Mouse (Mus musculus) forebrain, embryonic 15.5 days (tissue): ENCODE measurements at regions not wholly inside any gene's neighbourhood (a gene's known extent, or its start where the extent isn't known, plus 50 kb on each side); places are given as distances from the start of the nearest gene placed in this dataset.

Experiments
- ATAC-seq: fragments of 200-750 bp; cut with Nextera tagmentation; replicated peaks from 2 replicates; pipeline ENCODE4 v1.8.0; 2017; ENCODE audit warnings: mild to moderate bottlenecking, moderate TSS enrichment, moderate library complexity
- H3K27ac ChIP-seq: fragments of 300-500 bp; sonication (generic); replicated peaks from 2 replicates; pipeline ENCODE4 v1.5.1; 2015; ENCODE audit warnings: mild to moderate bottlenecking, inconsistent platforms
- H3K27me3 ChIP-seq: fragments of 300-500 bp; sonication (generic); 2 replicates; pipeline ENCODE4 v1.6.1; 2015; ENCODE audit warnings: inconsistent platforms
- H3K36me3 ChIP-seq: fragments of 300-500 bp; sonication (generic); 2 replicates; pipeline ENCODE4 v1.6.1; 2015; ENCODE audit warnings: mild to moderate bottlenecking, inconsistent platforms
- H3K4me1 ChIP-seq: fragments of 300-500 bp; sonication (generic); 2 replicates; pipeline ENCODE4 v1.6.1; 2015; ENCODE audit warnings: inconsistent platforms
- H3K4me2 ChIP-seq: fragments of 300-500 bp; sonication (generic); replicated peaks from 2 replicates; pipeline ENCODE4 v1.6.1; 2015; ENCODE audit warnings: mild to moderate bottlenecking, inconsistent platforms
- H3K4me3 ChIP-seq: fragments of 300-500 bp; sonication (generic); 2 replicates; pipeline ENCODE4 v1.5.1; 2015; ENCODE audit warnings: mild to moderate bottlenecking, inconsistent platforms
- H3K9ac ChIP-seq: fragments of 300-500 bp; sonication (generic); replicated peaks from 2 replicates; pipeline ENCODE4 v1.6.1; 2015; ENCODE audit warnings: mild to moderate bottlenecking, inconsistent platforms
- H3K9me3 ChIP-seq: fragments of 300-500 bp; sonication (generic); 2 replicates; pipeline ENCODE4 v1.6.1; 2016; ENCODE audit warnings: inconsistent platforms
- WGBS: fragments of 180-500 bp; shearing (Covaris S2); methylation state at CpG from one replicate; pipeline ENCODE4 v1.1.7; 2015; ENCODE audit warnings: mixed read lengths; 5-methylcytosine and 5-hydroxymethylcytosine counted together

GRCm38 (mm10) chr11:90981626-90982025, 293.5 kb upstream of the Tom1l1 start:
- no peaks in the 10 kb centered on the region for H3K36me3 ChIP-seq
- 95% methylated on average over 1 of the region's 1 CpGs for WGBS
- no peak for ATAC-seq
- no peak overlapping the region for H3K4me3 ChIP-seq
- no peaks in the 10 kb centered on the region for H3K4me1 ChIP-seq
- no peak overlapping the region for H3K9ac ChIP-seq
- H3K9me3 ChIP-seq = no peaks in the 10 kb centered on the region
- no peak overlapping the region for H3K4me2 ChIP-seq
- H3K27me3 ChIP-seq = no peaks in the 10 kb centered on the region
- no peak overlapping the region for H3K27ac ChIP-seq

DNA sequence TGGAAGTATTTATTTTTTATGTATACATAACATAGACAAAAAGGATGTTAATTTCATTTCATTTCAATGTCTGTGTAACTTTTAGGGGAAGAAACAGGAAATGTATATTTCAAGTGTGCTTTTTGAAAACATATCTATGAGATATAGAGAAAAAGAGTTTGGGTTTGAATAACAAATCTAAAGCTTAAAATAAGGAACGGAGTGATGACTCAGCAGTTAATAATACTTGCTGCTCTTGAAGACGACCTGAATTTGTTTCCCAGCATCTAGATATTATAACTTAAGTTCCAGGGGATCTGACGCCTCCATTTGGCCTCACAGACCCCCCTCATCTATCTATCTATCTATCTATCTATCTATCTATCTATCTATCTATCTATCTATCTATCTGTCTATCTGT, 290.1 kb upstream of the Tom1l1 start:
- Histone ChIP-seq H3K9ac (no peak overlapping the region), H3K9me3 (no peaks in the 10 kb centered on the region), H3K27ac (no peak overlapping the region), H3K4me1 (no peaks in the 10 kb centered on the region), H3K4me2 (no peak overlapping the region), H3K36me3 (no peaks in the 10 kb centered on the region), H3K4me3 (no peak overlapping the region), H3K27me3 (no peaks in the 10 kb centered on the region)
- ATAC-seq = no peak
- 77% methylated on average over 3 of the region's 3 CpGs for WGBS

DNA sequence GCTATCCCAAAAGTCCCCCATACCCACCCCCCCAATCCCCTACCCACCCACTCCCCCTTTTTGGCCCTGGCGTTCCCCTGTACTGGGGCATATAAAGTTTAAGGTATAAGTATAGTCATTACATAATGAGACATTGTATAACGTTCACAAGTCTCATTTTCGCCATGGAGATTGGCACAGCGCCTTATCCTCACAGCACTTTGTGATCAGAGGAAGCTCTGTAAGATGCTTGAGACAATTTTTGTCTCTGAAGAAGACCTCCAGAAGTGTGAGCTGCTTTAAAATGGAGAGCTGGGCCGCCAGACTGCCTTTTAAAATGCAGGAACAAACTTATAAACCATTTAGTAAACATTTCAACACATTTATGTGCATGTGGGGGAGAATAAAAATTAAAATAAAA, 252.9 kb upstream of the Tom1l1 start:
- H3K9me3 ChIP-seq = no peaks in the 10 kb centered on the region
- 69% methylated on average over 5 of the region's 5 CpGs for WGBS
- no peak for ATAC-seq
- no peak overlapping the region for H3K4me3 ChIP-seq
- H3K9ac ChIP-seq = no peak overlapping the region
- H3K27ac ChIP-seq = no peak overlapping the region
- H3K36me3 ChIP-seq = no peaks in the 10 kb centered on the region
- H3K27me3 ChIP-seq = no peaks in the 10 kb centered on the region
- H3K4me1 ChIP-seq = no peaks in the 10 kb centered on the region
- H3K4me2 ChIP-seq = no peak overlapping the region

DNA sequence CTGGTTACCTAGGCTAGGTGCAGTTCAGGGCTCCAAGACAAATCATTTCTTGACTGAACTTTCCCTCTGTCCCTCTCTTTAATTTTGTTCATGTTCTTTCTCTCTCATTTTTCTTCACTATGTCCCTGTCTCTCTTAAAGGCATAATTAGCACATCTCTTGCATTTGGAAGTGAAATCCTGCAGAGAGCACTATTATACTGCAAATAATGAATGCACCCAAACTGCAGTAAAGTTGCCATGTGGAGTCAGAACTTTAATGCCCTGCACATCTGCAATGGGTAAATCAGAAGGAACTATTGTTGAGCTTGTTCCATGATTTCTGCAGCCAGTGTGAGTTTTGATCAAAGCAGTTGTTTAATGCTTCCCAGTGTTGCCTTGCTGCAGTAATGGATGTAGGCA, 237.6 kb upstream of the Tom1l1 start:
- Histone ChIP-seq H3K4me1 (no peaks in the 10 kb centered on the region), H3K27ac (no peak overlapping the region), H3K27me3 (no peaks in the 10 kb centered on the region), H3K4me2 (no peak overlapping the region), H3K4me3 (no peak overlapping the region), H3K9me3 (no peaks in the 10 kb centered on the region), H3K9ac (no peak overlapping the region), H3K36me3 (no peaks in the 10 kb centered on the region)
- ATAC-seq = no peak

DNA sequence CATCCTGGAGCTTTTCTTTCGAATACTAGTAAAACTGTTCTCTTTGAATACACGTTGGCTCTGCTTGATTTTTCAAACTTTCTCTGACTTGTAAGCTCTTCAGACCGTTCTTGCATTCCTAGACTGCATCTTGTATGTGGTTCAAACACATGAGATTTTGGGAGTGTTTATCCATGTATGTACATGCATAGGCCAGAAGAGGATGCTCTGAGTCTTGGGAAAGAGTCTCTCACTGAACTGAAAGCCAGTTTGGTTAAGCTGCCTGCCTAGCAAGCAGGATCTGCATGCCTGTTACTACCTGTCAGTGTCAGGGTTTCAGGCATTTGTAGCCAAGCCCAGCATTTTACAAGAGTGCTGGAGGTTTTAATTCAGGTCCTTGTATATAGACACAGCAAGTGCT, 229.6 kb upstream of the Tom1l1 start:
- H3K27me3 ChIP-seq = no peaks in the 10 kb centered on the region
- 75% methylated on average over 3 of the region's 3 CpGs for WGBS
- ATAC-seq = no peak
- H3K9me3 ChIP-seq = no peaks in the 10 kb centered on the region
- H3K36me3 ChIP-seq = no peaks in the 10 kb centered on the region
- H3K4me1 ChIP-seq = no peaks in the 10 kb centered on the region
- no peak overlapping the region for H3K27ac ChIP-seq
- H3K4me3 ChIP-seq = no peak overlapping the region
- no peak overlapping the region for H3K9ac ChIP-seq
- H3K4me2 ChIP-seq = no peak overlapping the region

DNA sequence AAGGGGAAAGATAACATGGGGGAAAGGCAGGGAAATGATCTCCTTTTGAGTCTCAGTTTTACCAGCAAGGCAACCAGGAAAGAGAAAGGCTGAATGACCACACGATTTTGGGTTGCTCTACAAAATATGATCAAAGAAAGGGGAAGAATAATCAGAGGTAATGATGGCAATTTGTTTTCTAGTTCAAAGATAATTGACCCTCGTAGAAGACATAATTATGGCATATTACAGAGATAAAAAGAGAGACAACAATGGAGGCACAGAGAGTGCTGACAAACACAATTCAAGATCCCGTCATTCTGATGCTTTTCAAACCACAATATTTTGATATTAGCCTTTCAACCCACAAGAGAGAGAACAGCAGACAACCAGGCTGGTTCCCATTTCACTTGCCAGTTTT, 206.1 kb upstream of the Tom1l1 start:
- Histone ChIP-seq H3K36me3 (no peaks in the 10 kb centered on the region), H3K27ac (no peak overlapping the region), H3K27me3 (no peaks in the 10 kb centered on the region), H3K4me3 (no peak overlapping the region), H3K4me1 (no peaks in the 10 kb centered on the region), H3K4me2 (no peak overlapping the region), H3K9ac (no peak overlapping the region), H3K9me3 (no peaks in the 10 kb centered on the region)
- 23% methylated on average over 3 of the region's 3 CpGs for WGBS
- ATAC-seq = no peak

- no peak overlapping the region for H3K9ac ChIP-seq
- no peak for ATAC-seq
- H3K36me3 ChIP-seq = no peaks in the 10 kb centered on the region
- H3K27ac ChIP-seq = no peak overlapping the region
- H3K4me3 ChIP-seq = no peak overlapping the region
- no peaks in the 10 kb centered on the region for H3K9me3 ChIP-seq
- no peaks in the 10 kb centered on the region for H3K27me3 ChIP-seq
- no peaks in the 10 kb centered on the region for H3K4me1 ChIP-seq
- no peak overlapping the region for H3K4me2 ChIP-seq
Measured at GRCm38 (mm10) chr11:90873122-90873521, 185.0 kb upstream of the Tom1l1 start.

DNA sequence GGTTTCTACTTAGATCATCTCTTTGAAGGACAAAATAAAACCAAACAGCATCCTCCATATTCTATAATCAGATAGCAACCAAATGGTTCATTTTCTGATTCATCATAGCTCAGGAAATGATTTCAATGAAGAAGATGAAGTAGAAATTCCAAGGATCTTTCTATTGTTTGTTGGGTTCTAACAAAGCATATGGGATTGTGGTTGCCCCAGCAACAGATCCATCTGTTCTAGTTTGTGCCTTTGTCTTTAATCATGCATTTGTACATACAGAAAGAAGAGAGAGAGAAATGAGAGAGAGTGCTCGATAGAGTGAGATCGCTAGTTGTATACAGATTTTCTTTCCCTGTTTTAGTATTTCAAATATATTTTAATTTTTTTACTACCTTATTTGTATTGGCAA, 183.5 kb upstream of the Tom1l1 start:
- ATAC-seq = no peak
- Histone ChIP-seq H3K4me3 (no peak overlapping the region), H3K27ac (no peak overlapping the region), H3K9ac (no peak overlapping the region), H3K4me2 (no peak overlapping the region), H3K27me3 (no peaks in the 10 kb centered on the region), H3K4me1 (no peaks in the 10 kb centered on the region), H3K9me3 (no peaks in the 10 kb centered on the region), H3K36me3 (no peaks in the 10 kb centered on the region)
- WGBS = 46% methylated on average over 2 of the region's 2 CpGs

- H3K4me2 ChIP-seq = no peak overlapping the region
- no peak overlapping the region for H3K4me3 ChIP-seq
- WGBS = 85% methylated on average over 4 of the region's 4 CpGs
- H3K27me3 ChIP-seq = no peaks in the 10 kb centered on the region
- no peak overlapping the region for H3K27ac ChIP-seq
- H3K9ac ChIP-seq = no peak overlapping the region
- H3K4me1 ChIP-seq = no peaks in the 10 kb centered on the region
- no peak for ATAC-seq
- no peaks in the 10 kb centered on the region for H3K36me3 ChIP-seq
- no peaks in the 10 kb centered on the region for H3K9me3 ChIP-seq
Measured at GRCm38 (mm10) chr11:90863981-90864760, 176.0 kb upstream of the Tom1l1 start.

DNA sequence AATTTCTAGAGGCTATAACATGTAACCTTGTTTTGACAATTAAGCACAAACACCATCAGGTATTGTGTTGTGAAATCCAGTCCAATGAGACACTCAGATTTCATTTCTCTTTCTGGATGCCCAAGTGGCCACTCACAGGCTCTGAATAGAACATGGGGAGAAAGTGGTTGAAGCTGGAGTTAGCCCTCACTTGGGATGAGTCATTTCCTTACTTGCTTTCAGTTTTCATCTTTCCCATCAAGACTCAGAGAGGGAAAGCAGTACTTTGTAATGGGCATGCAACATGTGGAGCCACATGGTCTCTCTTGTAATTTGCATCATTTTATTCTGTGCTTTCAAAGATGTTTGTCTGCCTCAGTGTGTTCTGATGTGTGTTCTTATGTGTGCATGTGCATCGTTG, 167.6 kb upstream of the Tom1l1 start:
- H3K27me3 ChIP-seq = no peaks in the 10 kb centered on the region; the same call in 1 of the 2 replicates
- WGBS = 83% methylated on average over 1 of the region's 1 CpGs
- no peaks in the 10 kb centered on the region for H3K9me3 ChIP-seq
- H3K4me2 ChIP-seq = no peak overlapping the region
- no peak overlapping the region for H3K9ac ChIP-seq
- no peak for ATAC-seq
- no peaks in the 10 kb centered on the region for H3K36me3 ChIP-seq
- no peaks in the 10 kb centered on the region for H3K4me1 ChIP-seq
- H3K4me3 ChIP-seq = no peak overlapping the region
- no peak overlapping the region for H3K27ac ChIP-seq

DNA sequence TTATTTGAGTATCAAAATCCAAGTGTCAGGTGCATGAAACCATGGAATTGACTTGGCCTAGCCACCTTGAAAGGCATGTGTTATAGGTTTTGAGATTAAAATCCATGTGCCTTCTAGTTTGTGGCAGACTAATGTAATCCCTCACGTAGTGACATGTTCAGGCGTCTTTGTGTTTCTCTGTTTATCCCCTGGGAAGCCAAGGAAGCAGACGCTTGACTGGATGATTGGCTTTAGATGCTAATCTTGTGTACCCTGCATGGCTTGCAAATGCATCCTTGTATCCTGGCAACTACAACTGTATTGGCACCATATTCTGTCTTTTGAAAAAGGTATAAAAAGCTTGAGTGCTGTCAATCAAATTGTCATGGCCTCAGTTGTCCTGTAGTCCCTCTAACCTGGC, 167.2 kb upstream of the Tom1l1 start:
- no peak overlapping the region for H3K4me3 ChIP-seq
- H3K36me3 ChIP-seq = no peaks in the 10 kb centered on the region
- no peaks in the 10 kb centered on the region for H3K4me1 ChIP-seq
- no peaks in the 10 kb centered on the region; the same call in 1 of the 2 replicates for H3K27me3 ChIP-seq
- no peak overlapping the region for H3K27ac ChIP-seq
- WGBS = 46% methylated on average over 3 of the region's 3 CpGs
- no peak for ATAC-seq
- no peak overlapping the region for H3K4me2 ChIP-seq
- H3K9me3 ChIP-seq = no peaks in the 10 kb centered on the region
- no peak overlapping the region for H3K9ac ChIP-seq

DNA sequence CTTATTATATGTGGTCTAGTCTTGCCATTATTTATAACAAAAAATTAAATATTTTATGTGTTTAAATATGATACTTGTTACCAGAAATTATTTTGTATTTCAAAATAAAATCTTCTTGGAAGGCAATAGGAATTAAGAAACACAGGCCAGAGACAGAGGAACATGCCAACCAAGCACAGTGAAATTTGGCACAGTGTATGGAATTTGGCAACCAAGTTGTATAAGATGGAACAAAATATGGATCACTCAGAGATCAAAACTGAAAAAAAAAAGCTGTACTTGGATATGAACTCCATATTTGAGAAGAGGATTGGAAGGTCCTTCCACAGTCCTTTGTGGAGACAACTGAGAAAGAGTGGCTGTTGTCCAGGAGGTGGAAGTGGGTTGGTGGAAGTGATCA, 163.1 kb upstream of the Tom1l1 start:
- H3K4me1 ChIP-seq = no peaks in the 10 kb centered on the region
- H3K4me3 ChIP-seq = no peak overlapping the region
- H3K4me2 ChIP-seq = no peak overlapping the region
- H3K9me3 ChIP-seq = no peaks in the 10 kb centered on the region
- H3K27ac ChIP-seq = no peak overlapping the region
- no peak for ATAC-seq
- H3K36me3 ChIP-seq = no peaks in the 10 kb centered on the region
- no peaks in the 10 kb centered on the region for H3K27me3 ChIP-seq
- no peak overlapping the region for H3K9ac ChIP-seq

DNA sequence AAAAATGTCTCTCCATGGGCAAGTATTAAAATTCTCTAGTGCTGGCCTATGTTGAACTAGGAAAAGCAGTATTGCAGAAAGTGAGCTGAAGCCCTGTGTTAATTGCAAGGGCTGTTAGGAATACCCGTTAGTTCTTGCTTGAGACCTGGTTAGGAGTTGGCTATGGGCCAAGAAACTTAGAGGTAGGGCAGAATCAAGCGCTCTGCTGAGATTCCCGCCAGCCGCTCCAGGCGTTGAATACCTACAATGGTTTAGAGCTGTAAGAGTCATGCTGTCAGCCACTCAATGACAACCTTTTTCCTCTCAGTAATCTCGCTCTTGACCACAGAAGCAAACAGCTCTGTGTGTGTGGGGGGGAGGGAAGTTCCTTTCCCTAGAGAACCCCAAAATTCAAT, 156.8 kb upstream of the Tom1l1 start:
- WGBS = 50% methylated on average over 6 of the region's 6 CpGs
- no peak overlapping the region for H3K27ac ChIP-seq

More for the DNA sequence above, 156.8 kb upstream of the Tom1l1 start:
- H3K36me3 ChIP-seq = no peaks in the 10 kb centered on the region
- ATAC-seq = no peak
- H3K9ac ChIP-seq = no peak overlapping the region
- H3K27me3 ChIP-seq = no peaks in the 10 kb centered on the region
- H3K4me2 ChIP-seq = no peak overlapping the region
- peaks cover 4% of the 10 kb centered on the region; the same call in 1 of the 2 replicates for H3K4me1 ChIP-seq
- H3K9me3 ChIP-seq = peaks cover 8% of the 10 kb centered on the region; the same call in 1 of the 2 replicates
- no peak overlapping the region for H3K4me3 ChIP-seq
